Mouse (Mus musculus) stomach, postnatal 0 days (tissue): ENCODE data around the gene Pakap. TPM values are rescaled to one million over a fixed set of nuclear protein-coding genes. Genes with fewer than 3 reads are reported as not detected.

Experiments
- ATAC-seq: fragments of 200-750 bp; cut with Nextera tagmentation; 2 replicates; pipeline ENCODE4 v1.8.0; 2017; ENCODE audit not compliant: low FRiP score, low TSS enrichment
- DNase-seq: peaks from one replicate; pipeline ENCODE4 v3.0.0-alpha.2; 2016; ENCODE audit warnings: low spot score
- H3K27ac ChIP-seq: fragments of 300-500 bp; sonication (generic); replicated peaks from 2 replicates; pipeline ENCODE4 v1.5.1; 2014; ENCODE audit warnings: mild to moderate bottlenecking, control low read depth
- H3K27me3 ChIP-seq: fragments of 300-500 bp; sonication (generic); 2 replicates; pipeline ENCODE4 v1.6.1; 2014; ENCODE audit warnings: low read length; ENCODE audit not compliant: control insufficient read depth, insufficient read depth
- H3K36me3 ChIP-seq: fragments of 300-500 bp; sonication (generic); 2 replicates; pipeline ENCODE4 v1.6.1; 2014; ENCODE audit warnings: low read length, mixed read lengths; ENCODE audit not compliant: control insufficient read depth, insufficient read depth
- H3K4me1 ChIP-seq: fragments of 300-500 bp; sonication (generic); replicated peaks from 2 replicates; pipeline ENCODE4 v1.6.1; 2014; ENCODE audit warnings: antibody characterized with exemption; ENCODE audit not compliant: control insufficient read depth, insufficient read depth
- H3K4me2 ChIP-seq: fragments of 300-500 bp; sonication (generic); replicated peaks from 2 replicates; pipeline ENCODE4 v1.6.1; 2014; ENCODE audit warnings: low read depth, mild to moderate bottlenecking, control low read depth, moderate library complexity
- H3K4me3 ChIP-seq: fragments of 300-500 bp; sonication (generic); 2 replicates; pipeline ENCODE4 v1.5.1; 2014; ENCODE audit warnings: low read depth, low read length, control low read depth
- H3K9ac ChIP-seq: fragments of 300-500 bp; sonication (generic); 2 replicates; pipeline ENCODE4 v1.6.1; 2014; ENCODE audit warnings: mild to moderate bottlenecking, low read length, control low read depth, mixed read lengths
- H3K9me3 ChIP-seq: fragments of 300-500 bp; sonication (generic); 2 replicates; pipeline ENCODE4 v1.6.1; 2016; ENCODE audit warnings: low read length; ENCODE audit not compliant: control insufficient read depth
- CTCF ChIP-seq: IDR thresholded peaks from 2 replicates; pipeline ENCODE4 v1.5.1; 2016; ENCODE audit warnings: antibody characterized with exemption, low read depth, mild to moderate bottlenecking, moderate library complexity
- EP300 ChIP-seq: optimal IDR thresholded peaks from 2 replicates; pipeline ENCODE3; 2016; ENCODE audit warnings: antibody characterized with exemption
- WGBS: fragments of 180-500 bp; shearing (Covaris S2); extraction: QIAGEN DNeasy Blood & Tissue Kit; methylation state at CpG from one replicate; pipeline ENCODE4 v1.1.7; 2014; 5-methylcytosine and 5-hydroxymethylcytosine counted together
- polyA plus RNA-seq: library from polyadenylated mRNA; unstranded; fragments of >200 nt; fragmentation: Nextera tagmentation; extraction: Ambion mirVana; gene quantifications from 2 replicates; pipeline ENCODE4 v1.2.1, GENCODE M21; 2015

Gene Pakap
- polyA plus RNA-seq, 1 experiment from 2014 or later = 12.2 TPM

DNA sequence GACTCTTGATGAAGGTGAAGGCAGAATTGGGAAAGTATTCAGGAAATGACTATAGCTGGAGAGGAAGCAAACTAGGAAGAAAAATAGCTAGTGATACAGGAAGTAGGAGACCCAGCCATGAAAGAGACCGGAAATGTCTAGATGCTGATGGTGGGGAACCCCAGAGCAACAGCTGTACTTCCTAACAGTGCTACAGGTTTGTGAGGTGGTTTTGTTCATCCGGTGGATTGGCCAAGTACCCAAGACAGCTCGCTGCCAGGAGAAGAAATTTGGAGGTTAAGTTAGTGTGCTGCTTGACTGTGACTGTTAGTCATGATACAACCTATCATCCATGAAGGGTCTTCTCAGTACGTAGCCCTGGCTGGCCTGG, 245.6 kb downstream of the Pakap start:
- H3K27ac ChIP-seq = 0 out of 2 replicates have a peak overlapping the region, but pooled peaks have one; percentile 8
- no peaks in the 10 kb centered on the region for H3K27me3 ChIP-seq
- H3K36me3 ChIP-seq = no peaks in the 10 kb centered on the region
- H3K4me2 ChIP-seq = no peak overlapping the region
- ATAC-seq = no peak
- 79% methylated on average over 4 of the region's 4 CpGs for WGBS
- H3K4me3 ChIP-seq = no peak overlapping the region
- DNase-seq = no peak
- 0 out of 2 replicates have a peak, but pooled peaks cover 2% of the 10 kb centered on the region for H3K4me1 ChIP-seq
- TF ChIP-seq CTCF (no peak), EP300 (no peak)
- H3K9ac ChIP-seq = no peak overlapping the region
- no peaks in the 10 kb centered on the region for H3K9me3 ChIP-seq

DNA sequence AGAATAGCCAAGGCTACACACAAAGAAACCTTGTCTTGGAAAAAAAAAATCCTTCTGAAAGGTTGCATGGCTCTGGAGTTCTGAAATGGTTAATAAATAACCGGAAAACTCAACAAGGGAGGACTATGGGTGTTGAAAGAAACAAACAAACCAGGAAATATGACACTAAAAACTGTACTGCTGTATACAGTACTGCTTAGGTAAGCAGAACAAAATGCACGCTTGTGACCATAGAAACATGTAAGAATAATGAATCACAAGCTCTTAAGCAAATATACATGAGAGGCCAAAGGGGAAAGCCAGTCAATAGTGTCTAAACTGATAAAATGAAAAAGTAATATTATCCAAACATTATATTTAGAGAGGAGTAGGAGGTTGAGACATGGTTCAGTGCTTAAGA, 247.4 kb downstream of the Pakap start:
- H3K4me1 ChIP-seq = 0 out of 2 replicates have a peak, but pooled peaks cover 2% of the 10 kb centered on the region
- H3K4me3 ChIP-seq = no peak overlapping the region
- peak; percentile 95 for ATAC-seq
- no peak overlapping the region for H3K27ac ChIP-seq
- H3K27me3 ChIP-seq = no peaks in the 10 kb centered on the region
- no peaks in the 10 kb centered on the region for H3K36me3 ChIP-seq
- TF ChIP-seq EP300 (no peak), CTCF (no peak)
- no peak for DNase-seq
- no peak overlapping the region for H3K9ac ChIP-seq
- 34% methylated on average over 2 of the region's 2 CpGs for WGBS
- no peak overlapping the region for H3K4me2 ChIP-seq
- no peaks in the 10 kb centered on the region for H3K9me3 ChIP-seq

DNA sequence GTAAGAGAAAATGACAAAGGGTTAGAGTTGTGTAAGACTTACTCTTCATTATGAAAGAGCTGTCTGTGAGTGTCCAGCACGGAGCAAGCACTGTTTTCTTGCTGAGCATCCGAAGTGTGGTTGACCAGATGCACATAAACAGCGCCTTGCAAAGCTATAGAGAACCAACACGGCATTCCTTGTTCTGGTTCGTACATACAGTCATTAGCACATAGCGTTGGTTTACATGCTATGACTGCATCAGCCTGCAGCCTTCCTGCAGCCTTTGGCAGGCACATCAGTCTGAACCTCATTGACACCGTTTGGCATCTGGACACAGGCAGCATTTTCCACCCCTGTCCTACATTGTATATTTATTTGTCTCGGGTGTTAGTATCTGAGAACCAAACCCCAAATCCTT, 248.2 kb downstream of the Pakap start:
- H3K9me3 ChIP-seq = no peaks in the 10 kb centered on the region
- H3K27me3 ChIP-seq = no peaks in the 10 kb centered on the region
- H3K9ac ChIP-seq = no peak overlapping the region
- no peaks in the 10 kb centered on the region for H3K36me3 ChIP-seq
- ATAC-seq = no peak
- H3K4me2 ChIP-seq = no peak overlapping the region
- no peak for DNase-seq
- WGBS = 86% methylated on average over 8 of the region's 8 CpGs
- H3K4me1 ChIP-seq = 0 out of 2 replicates have a peak, but pooled peaks cover 2% of the 10 kb centered on the region
- no peak overlapping the region for H3K4me3 ChIP-seq
- no peak for TF ChIP-seq EP300
- TF ChIP-seq CTCF = no peak
- no peak overlapping the region for H3K27ac ChIP-seq

DNA sequence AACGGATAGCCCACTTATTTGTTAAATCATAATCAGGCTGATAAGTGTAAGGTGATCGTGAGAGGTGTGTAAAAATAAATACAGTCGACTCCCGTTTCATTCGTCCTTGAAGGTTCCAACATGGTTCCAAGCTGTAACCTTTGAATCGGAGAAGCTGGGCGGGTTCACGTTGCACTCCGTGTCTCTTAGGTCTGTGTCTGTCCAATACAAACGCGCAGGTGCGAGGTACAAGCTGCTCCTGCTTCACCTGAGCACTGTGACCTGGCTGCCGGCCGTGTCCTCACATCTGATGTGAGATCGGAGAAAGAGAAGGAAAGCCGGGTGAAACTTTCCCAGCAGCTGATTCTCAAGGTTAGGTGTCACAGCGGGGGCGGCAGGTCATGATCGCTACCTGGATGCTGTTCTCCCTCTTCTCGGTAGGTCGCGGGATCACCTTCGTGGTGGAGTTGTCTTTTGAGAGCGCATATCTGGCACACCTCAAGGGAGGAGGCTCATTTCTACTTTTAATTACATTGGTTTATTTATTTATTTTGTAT, 252.9 kb downstream of the Pakap start:
- no peak overlapping the region for H3K9ac ChIP-seq
- no peaks in the 10 kb centered on the region for H3K27me3 ChIP-seq
- 80% methylated on average over 24 of the region's 24 CpGs for WGBS
- no peak overlapping the region for H3K27ac ChIP-seq
- TF ChIP-seq CTCF = no peak
- TF ChIP-seq EP300 = no peak
- no peaks in the 10 kb centered on the region for H3K36me3 ChIP-seq
- H3K4me3 ChIP-seq = no peak overlapping the region
- H3K9me3 ChIP-seq = no peaks in the 10 kb centered on the region
- DNase-seq (no peak), ATAC-seq (peak; percentile 58; the same call in 1 of the 2 replicates)
- no peaks in the 10 kb centered on the region for H3K4me1 ChIP-seq
- H3K4me2 ChIP-seq = no peak overlapping the region

DNA sequence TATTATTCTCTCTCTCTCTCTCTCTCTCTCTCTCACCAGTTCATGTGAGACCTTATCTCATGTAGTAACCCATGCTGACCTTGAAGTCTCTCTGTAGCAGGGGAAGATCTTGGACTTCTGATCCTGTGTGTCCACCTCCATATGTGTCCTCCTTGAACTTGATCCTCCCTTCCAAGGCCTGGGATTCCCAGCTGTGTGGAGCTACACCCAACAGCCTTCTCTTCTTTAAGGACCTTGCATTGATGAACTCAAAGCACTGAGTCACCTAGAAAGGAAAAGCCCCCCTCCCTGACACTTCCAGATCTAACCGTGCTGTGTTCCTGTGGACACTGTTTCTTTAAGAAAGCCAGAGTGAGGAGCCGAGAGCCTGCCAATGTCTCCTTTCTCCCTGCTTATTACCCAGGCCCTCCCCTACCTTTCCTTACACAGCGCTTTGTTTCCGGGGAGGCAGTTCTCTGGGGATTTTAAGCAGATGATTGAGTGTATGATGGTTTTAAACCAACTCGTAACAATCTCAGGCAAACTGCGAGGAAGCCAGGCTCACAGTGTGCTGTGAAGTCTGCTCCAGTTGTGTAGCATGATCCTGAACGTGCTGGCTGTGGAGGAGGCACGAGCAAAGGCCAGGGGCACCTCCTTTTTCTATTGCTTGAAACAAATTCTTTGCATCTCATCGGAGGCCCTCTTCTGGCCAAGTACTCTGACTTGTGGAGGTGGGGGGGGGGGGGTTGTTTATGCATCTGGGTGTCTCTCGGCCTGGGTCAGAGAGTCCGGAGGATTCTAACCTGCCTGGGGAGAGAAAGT, 253.8 kb downstream of the Pakap start:
- Histone ChIP-seq H3K36me3 (no peaks in the 10 kb centered on the region), H3K27me3 (no peaks in the 10 kb centered on the region), H3K4me1 (no peaks in the 10 kb centered on the region), H3K4me3 (no peak overlapping the region), H3K9ac (0 out of 2 replicates have a peak overlapping the region, but pooled peaks have one; percentile 14), H3K9me3 (no peaks in the 10 kb centered on the region), H3K27ac (no peak overlapping the region), H3K4me2 (peak overlapping the region; percentile 6)
- DNase-seq = no peak
- WGBS = 15% methylated on average over 11 of the region's 11 CpGs
- ATAC-seq = peak; percentile 69
- peak; percentile 25; the same call in 1 of the 2 replicates for TF ChIP-seq CTCF
- no peak for TF ChIP-seq EP300

DNA sequence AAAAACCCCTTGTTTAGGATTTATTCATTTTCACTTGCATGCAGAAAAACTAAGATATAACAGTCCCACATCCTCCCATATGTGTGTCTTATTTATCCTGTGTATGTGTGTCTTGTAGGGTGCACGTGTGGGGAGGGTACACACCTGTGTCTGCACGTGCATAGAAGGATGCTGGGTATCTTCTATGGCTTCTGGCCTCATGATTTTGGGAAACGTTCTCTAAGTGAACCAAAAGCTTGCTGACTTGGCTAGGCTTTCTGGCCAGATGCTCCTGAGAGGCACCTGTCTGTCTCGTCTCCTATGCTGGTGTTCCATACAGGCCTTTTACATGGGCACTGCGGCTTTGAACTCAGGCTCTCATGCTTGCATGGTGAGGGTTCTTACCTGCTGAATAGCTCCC, 254.7 kb downstream of the Pakap start:
- Histone ChIP-seq H3K4me3 (no peak overlapping the region), H3K4me1 (no peaks in the 10 kb centered on the region), H3K9ac (no peak overlapping the region), H3K27ac (no peak overlapping the region), H3K4me2 (no peak overlapping the region), H3K9me3 (no peaks in the 10 kb centered on the region), H3K27me3 (no peaks in the 10 kb centered on the region), H3K36me3 (no peaks in the 10 kb centered on the region)
- DNase-seq (no peak), ATAC-seq (no peak)
- WGBS = 81% methylated on average over 5 of the region's 5 CpGs
- no peak for TF ChIP-seq EP300
- no peak for TF ChIP-seq CTCF
